Mouse (Mus musculus): ENCODE results near the gene Kmt2e. TPM values are rescaled to one million over a fixed set of nuclear protein-coding genes. Genes with fewer than 3 reads are reported as not detected.
A peak's percentile ranks its signal among the peaks of the same experiment; 100 is the strongest.

Kmt2e gene
- polyA plus RNA-seq, 1 experiment from 2014 or later, result 92.6 TPM

GRCm38 (mm10) chr5:23391714-23392113 is 42.5 kb upstream of the Kmt2e start:
- Histone ChIP-seq H3K4me2 (ENCODE audit: low read depth, low read length) (no peak overlapping the region), H3K27ac (replicated peaks; ENCODE audit: low read depth, low read length) (no peak overlapping the region), H3K36me3 (replicated peaks; ENCODE audit: control insufficient read depth, insufficient read depth, low read depth, low read length) (no peaks in the 10 kb centered on the region), H3K9ac (replicated peaks; ENCODE audit: low read length) (no peak overlapping the region), H3K4me1 (ENCODE audit: control insufficient read depth, insufficient read depth, low read length) (no peaks in the 10 kb centered on the region), H3K9me3 (replicated peaks; ENCODE audit: control insufficient read depth, low read length) (no peaks in the 10 kb centered on the region), H3K4me3 (ENCODE audit: low read depth, low read length) (no peak overlapping the region), H3K27me3 (ENCODE audit: control insufficient read depth, insufficient read depth, low read length) (no peaks in the 10 kb centered on the region)
- 90% methylated on average over 7 of the region's 7 CpGs for WGBS
- ATAC-seq (replicated peaks; ENCODE audit: insufficient number of reproducible peaks, low FRiP score, low TSS enrichment, low read depth) (no peak), DNase-seq (ENCODE audit: low spot score) (no peak)

- H3K4me1 ChIP-seq (ENCODE audit: control insufficient read depth, insufficient read depth, low read length), result no peaks in the 10 kb centered on the region
- ATAC-seq (replicated peaks; ENCODE audit: insufficient number of reproducible peaks, low FRiP score, low TSS enrichment, low read depth) (no peak), DNase-seq (ENCODE audit: low spot score) (no peak)
- H3K4me3 ChIP-seq (ENCODE audit: low read depth, low read length), result no peak overlapping the region
- no peak overlapping the region for H3K27ac ChIP-seq (replicated peaks; ENCODE audit: low read depth, low read length)
- no peak overlapping the region for H3K4me2 ChIP-seq (ENCODE audit: low read depth, low read length)
- H3K36me3 ChIP-seq (replicated peaks; ENCODE audit: control insufficient read depth, insufficient read depth, low read depth, low read length), result no peaks in the 10 kb centered on the region; the same call in 1 of the 2 replicates
- no peaks in the 10 kb centered on the region for H3K9me3 ChIP-seq (replicated peaks; ENCODE audit: control insufficient read depth, low read length)
- H3K9ac ChIP-seq (replicated peaks; ENCODE audit: low read length), result no peak overlapping the region
- WGBS, result 94% methylated on average over 5 of the region's 5 CpGs
- no peaks in the 10 kb centered on the region for H3K27me3 ChIP-seq (ENCODE audit: control insufficient read depth, insufficient read depth, low read length)
These were observed 40.4 kb upstream of the Kmt2e start for GRCm38 (mm10) chr5:23393870-23394269.

GRCm38 (mm10) chr5:23394366-23395145 is 39.7 kb upstream of the Kmt2e start:
- DNase-seq (ENCODE audit: low spot score) (no peak), ATAC-seq (replicated peaks; ENCODE audit: insufficient number of reproducible peaks, low FRiP score, low TSS enrichment, low read depth) (no peak)
- no peak overlapping the region for H3K27ac ChIP-seq (replicated peaks; ENCODE audit: low read depth, low read length)
- no peak overlapping the region for H3K4me2 ChIP-seq (ENCODE audit: low read depth, low read length)
- H3K9me3 ChIP-seq (replicated peaks; ENCODE audit: control insufficient read depth, low read length), result no peaks in the 10 kb centered on the region
- 59% methylated on average over 3 of the region's 3 CpGs for WGBS
- no peaks in the 10 kb centered on the region for H3K27me3 ChIP-seq (ENCODE audit: control insufficient read depth, insufficient read depth, low read length)
- H3K36me3 ChIP-seq (replicated peaks; ENCODE audit: control insufficient read depth, insufficient read depth, low read depth, low read length), result no peaks in the 10 kb centered on the region; the same call in 1 of the 2 replicates
- no peak overlapping the region for H3K9ac ChIP-seq (replicated peaks; ENCODE audit: low read length)
- H3K4me3 ChIP-seq (ENCODE audit: low read depth, low read length), result no peak overlapping the region
- H3K4me1 ChIP-seq (ENCODE audit: control insufficient read depth, insufficient read depth, low read length), result no peaks in the 10 kb centered on the region

- no peaks in the 10 kb centered on the region for H3K27me3 ChIP-seq (ENCODE audit: control insufficient read depth, insufficient read depth, low read length)
- no peak overlapping the region for H3K4me2 ChIP-seq (ENCODE audit: low read depth, low read length)
- no peak overlapping the region for H3K4me3 ChIP-seq (ENCODE audit: low read depth, low read length)
- 88% methylated on average over 3 of the region's 3 CpGs for WGBS
- ATAC-seq (replicated peaks; ENCODE audit: insufficient number of reproducible peaks, low FRiP score, low TSS enrichment, low read depth) (no peak), DNase-seq (ENCODE audit: low spot score) (no peak)
- no peak overlapping the region for H3K9ac ChIP-seq (replicated peaks; ENCODE audit: low read length)
- H3K9me3 ChIP-seq (replicated peaks; ENCODE audit: control insufficient read depth, low read length), result no peaks in the 10 kb centered on the region
- H3K4me1 ChIP-seq (ENCODE audit: control insufficient read depth, insufficient read depth, low read length), result no peaks in the 10 kb centered on the region
- no peaks in the 10 kb centered on the region; the same call in none of the 2 replicates for H3K36me3 ChIP-seq (replicated peaks; ENCODE audit: control insufficient read depth, insufficient read depth, low read depth, low read length)
- no peak overlapping the region for H3K27ac ChIP-seq (replicated peaks; ENCODE audit: low read depth, low read length)
These were observed 38.5 kb upstream of the Kmt2e start for GRCm38 (mm10) chr5:23395721-23396120.

- Histone ChIP-seq H3K27ac (replicated peaks; ENCODE audit: low read depth, low read length) (no peak overlapping the region), H3K4me1 (ENCODE audit: control insufficient read depth, insufficient read depth, low read length) (no peaks in the 10 kb centered on the region), H3K9ac (replicated peaks; ENCODE audit: low read length) (no peak overlapping the region), H3K9me3 (replicated peaks; ENCODE audit: control insufficient read depth, low read length) (no peaks in the 10 kb centered on the region), H3K4me2 (ENCODE audit: low read depth, low read length) (no peak overlapping the region), H3K36me3 (replicated peaks; ENCODE audit: control insufficient read depth, insufficient read depth, low read depth, low read length) (no peaks in the 10 kb centered on the region; the same call in none of the 2 replicates), H3K27me3 (ENCODE audit: control insufficient read depth, insufficient read depth, low read length) (no peaks in the 10 kb centered on the region), H3K4me3 (ENCODE audit: low read depth, low read length) (no peak overlapping the region)
- 83% methylated on average over 3 of the region's 3 CpGs for WGBS
- DNase-seq (ENCODE audit: low spot score) (no peak), ATAC-seq (replicated peaks; ENCODE audit: insufficient number of reproducible peaks, low FRiP score, low TSS enrichment, low read depth) (no peak)
These were observed 37.5 kb upstream of the Kmt2e start for GRCm38 (mm10) chr5:23396756-23397155.

- Histone ChIP-seq H3K4me2 (ENCODE audit: low read depth, low read length) (no peak overlapping the region), H3K27me3 (ENCODE audit: control insufficient read depth, insufficient read depth, low read length) (no peaks in the 10 kb centered on the region), H3K36me3 (replicated peaks; ENCODE audit: control insufficient read depth, insufficient read depth, low read depth, low read length) (no peaks in the 10 kb centered on the region; the same call in none of the 2 replicates), H3K9me3 (replicated peaks; ENCODE audit: control insufficient read depth, low read length) (no peaks in the 10 kb centered on the region), H3K9ac (replicated peaks; ENCODE audit: low read length) (no peak overlapping the region), H3K27ac (replicated peaks; ENCODE audit: low read depth, low read length) (no peak overlapping the region), H3K4me1 (ENCODE audit: control insufficient read depth, insufficient read depth, low read length) (no peaks in the 10 kb centered on the region), H3K4me3 (ENCODE audit: low read depth, low read length) (no peak overlapping the region)
- ATAC-seq (replicated peaks; ENCODE audit: insufficient number of reproducible peaks, low FRiP score, low TSS enrichment, low read depth) (0 out of 2 replicates have a peak, but pooled peaks have one; percentile 51), DNase-seq (ENCODE audit: low spot score) (no peak)
- 99% methylated on average over 3 of the region's 3 CpGs for WGBS
These were observed 34.1 kb upstream of the Kmt2e start for GRCm38 (mm10) chr5:23400156-23400555.

GRCm38 (mm10) chr5:23400868-23401267 is 33.4 kb upstream of the Kmt2e start:
- Histone ChIP-seq H3K4me3 (ENCODE audit: low read depth, low read length) (no peak overlapping the region), H3K4me2 (ENCODE audit: low read depth, low read length) (no peak overlapping the region), H3K27ac (replicated peaks; ENCODE audit: low read depth, low read length) (no peak overlapping the region), H3K9ac (replicated peaks; ENCODE audit: low read length) (no peak overlapping the region), H3K27me3 (ENCODE audit: control insufficient read depth, insufficient read depth, low read length) (no peaks in the 10 kb centered on the region), H3K36me3 (replicated peaks; ENCODE audit: control insufficient read depth, insufficient read depth, low read depth, low read length) (no peaks in the 10 kb centered on the region; the same call in none of the 2 replicates), H3K4me1 (ENCODE audit: control insufficient read depth, insufficient read depth, low read length) (no peaks in the 10 kb centered on the region), H3K9me3 (replicated peaks; ENCODE audit: control insufficient read depth, low read length) (no peaks in the 10 kb centered on the region)
- no peak for ATAC-seq (replicated peaks; ENCODE audit: insufficient number of reproducible peaks, low FRiP score, low TSS enrichment, low read depth)
- WGBS, result 91% methylated on average over 3 of the region's 3 CpGs
- DNase-seq (ENCODE audit: low spot score), result no peak

GRCm38 (mm10) chr5:23401368-23401767 is 32.9 kb upstream of the Kmt2e start:
- H3K4me1 ChIP-seq (ENCODE audit: control insufficient read depth, insufficient read depth, low read length), result no peaks in the 10 kb centered on the region
- no peaks in the 10 kb centered on the region for H3K27me3 ChIP-seq (ENCODE audit: control insufficient read depth, insufficient read depth, low read length)
- H3K4me3 ChIP-seq (ENCODE audit: low read depth, low read length), result no peak overlapping the region
- 79% methylated on average over 9 of the region's 9 CpGs for WGBS
- ATAC-seq (replicated peaks; ENCODE audit: insufficient number of reproducible peaks, low FRiP score, low TSS enrichment, low read depth), result no peak
- no peak for DNase-seq (ENCODE audit: low spot score)
- H3K4me2 ChIP-seq (ENCODE audit: low read depth, low read length), result no peak overlapping the region
- H3K27ac ChIP-seq (replicated peaks; ENCODE audit: low read depth, low read length), result no peak overlapping the region
- H3K36me3 ChIP-seq (replicated peaks; ENCODE audit: control insufficient read depth, insufficient read depth, low read depth, low read length), result no peaks in the 10 kb centered on the region; the same call in none of the 2 replicates
- no peak overlapping the region for H3K9ac ChIP-seq (replicated peaks; ENCODE audit: low read length)
- no peaks in the 10 kb centered on the region for H3K9me3 ChIP-seq (replicated peaks; ENCODE audit: control insufficient read depth, low read length)

Measured in embryonic facial prominence, embryonic 11.5 days (tissue).